Mouse (Mus musculus): Measurements from ENCODE around the gene Wfikkn1. TPM values are rescaled to one million over a fixed set of nuclear protein-coding genes. Genes with fewer than 3 reads are reported as not detected.

Gene Wfikkn1
- 0.55 and 0.60 TPM in 2 replicates for polyA plus RNA-seq (2015; fragmentation: Nextera tagmentation; extraction: Ambion mirVana)

- ATAC-seq (replicated peaks): no peak
- Histone ChIP-seq H3K27me3 (no peaks in the 10 kb centered on the region), H3K4me3 (no peak within 1 kb of the TSS), H3K9ac (replicated peaks) (no peak within 1 kb of the TSS), H3K36me3 (peaks cover 40% of the 10 kb centered on the region), H3K9me3 (no peaks in the 10 kb centered on the region), H3K4me2 (replicated peaks) (no peak within 1 kb of the TSS), H3K27ac (replicated peaks) (0 out of 2 replicates have a peak within 1 kb of the TSS, but pooled peaks have one; percentile 1), H3K4me1 (peaks cover 26% of the 10 kb centered on the region)
- WGBS: 28% methylated on average over 5 of the region's 5 CpGs
Observed at GRCm38 (mm10) chr17:25880196-25880910, at the start of gene Wfikkn1. Gene Wfikkn1 (minus strand): TSS chr17:25880858.

GRCm38 (mm10) chr17:25925348-25925747 is 44.7 kb upstream of the Wfikkn1 start:
- Histone ChIP-seq H3K4me1 (peaks cover 5% of the 10 kb centered on the region; the same call in 1 of the 2 replicates), H3K4me2 (replicated peaks) (no peak overlapping the region), H3K36me3 (peaks cover 11% of the 10 kb centered on the region), H3K4me3 (no peak overlapping the region), H3K27ac (replicated peaks) (no peak overlapping the region), H3K27me3 (no peaks in the 10 kb centered on the region), H3K9me3 (no peaks in the 10 kb centered on the region), H3K9ac (replicated peaks) (no peak overlapping the region)
- 83% methylated on average over 2 of the region's 2 CpGs for WGBS
- no peak for ATAC-seq (replicated peaks)

GRCm38 (mm10) chr17:25922120-25922519 is 41.5 kb upstream of the Wfikkn1 start:
- ATAC-seq (replicated peaks): no peak
- Histone ChIP-seq H3K9me3 (no peaks in the 10 kb centered on the region), H3K27me3 (no peaks in the 10 kb centered on the region), H3K9ac (replicated peaks) (no peak overlapping the region), H3K36me3 (0 out of 2 replicates have a peak, but pooled peaks cover 4% of the 10 kb centered on the region), H3K27ac (replicated peaks) (no peak overlapping the region), H3K4me1 (peaks cover 24% of the 10 kb centered on the region), H3K4me3 (no peak overlapping the region), H3K4me2 (replicated peaks) (no peak overlapping the region)
- 74% methylated on average over 5 of the region's 5 CpGs for WGBS

GRCm38 (mm10) chr17:25919786-25920642 is 39.4 kb upstream of the Wfikkn1 start:
- under 1% methylated on average over 40 of the region's 40 CpGs for WGBS

GRCm38 (mm10) chr17:25919144-25919785 is 38.6 kb upstream of the Wfikkn1 start, which contains the start of gene Rab40c:
Gene Rab40c (minus strand): TSS chr17:25919727.
- Histone ChIP-seq H3K36me3 (0 out of 2 replicates have a peak, but pooled peaks cover 6% of the 10 kb centered on the region), H3K9me3 (no peaks in the 10 kb centered on the region), H3K27me3 (no peaks in the 10 kb centered on the region), H3K27ac (replicated peaks) (peak within 1 kb of the TSS; percentile 96), H3K4me3 (peak within 1 kb of the TSS; percentile 97), H3K9ac (replicated peaks) (peak within 1 kb of the TSS; percentile 73), H3K4me2 (replicated peaks) (peak within 1 kb of the TSS; percentile 76), H3K4me1 (peaks cover 28% of the 10 kb centered on the region)
- WGBS: under 1% methylated on average over 65 of the region's 78 CpGs
- ATAC-seq (replicated peaks): peak; percentile 91

More at GRCm38 (mm10) chr17:25919786-25920642, 39.4 kb upstream of the Wfikkn1 start:
- H3K27me3 ChIP-seq: no peaks in the 10 kb centered on the region
- H3K9ac ChIP-seq (replicated peaks): peak overlapping the region; percentile 61
- peak; percentile 99 for ATAC-seq (replicated peaks)
- H3K9me3 ChIP-seq: no peaks in the 10 kb centered on the region
- H3K4me1 ChIP-seq: peaks cover 28% of the 10 kb centered on the region
- H3K36me3 ChIP-seq: 0 out of 2 replicates have a peak, but pooled peaks cover 6% of the 10 kb centered on the region
- peak overlapping the region; percentile 97 for H3K4me3 ChIP-seq
- peak overlapping the region; percentile 96 for H3K27ac ChIP-seq (replicated peaks)
- peak overlapping the region; percentile 63 for H3K4me2 ChIP-seq (replicated peaks)

- no peaks in the 10 kb centered on the region for H3K27me3 ChIP-seq
- 85% methylated on average over 9 of the region's 9 CpGs for WGBS
- peak overlapping the region; percentile 76 for H3K4me2 ChIP-seq (replicated peaks)
- peak overlapping the region; percentile 97 for H3K4me3 ChIP-seq
- H3K36me3 ChIP-seq: 0 out of 2 replicates have a peak, but pooled peaks cover 6% of the 10 kb centered on the region
- peak overlapping the region; percentile 73 for H3K9ac ChIP-seq (replicated peaks)
- H3K9me3 ChIP-seq: no peaks in the 10 kb centered on the region
- ATAC-seq (replicated peaks): no peak
- peaks cover 28% of the 10 kb centered on the region for H3K4me1 ChIP-seq
- no peak overlapping the region for H3K27ac ChIP-seq (replicated peaks)
Observed at GRCm38 (mm10) chr17:25918037-25918750, 37.5 kb upstream of the Wfikkn1 start.

- Histone ChIP-seq H3K4me1 (peaks cover 28% of the 10 kb centered on the region), H3K36me3 (0 out of 2 replicates have a peak, but pooled peaks cover 6% of the 10 kb centered on the region), H3K9me3 (no peaks in the 10 kb centered on the region), H3K4me3 (no peak overlapping the region), H3K27me3 (no peaks in the 10 kb centered on the region), H3K4me2 (replicated peaks) (no peak overlapping the region), H3K27ac (replicated peaks) (no peak overlapping the region), H3K9ac (replicated peaks) (no peak overlapping the region)
- WGBS: 82% methylated on average over 8 of the region's 8 CpGs
- no peak for ATAC-seq (replicated peaks)
Observed at GRCm38 (mm10) chr17:25916931-25917647, 36.4 kb upstream of the Wfikkn1 start.

- H3K27ac ChIP-seq (replicated peaks): no peak overlapping the region
- no peak overlapping the region for H3K4me3 ChIP-seq
- WGBS: 86% methylated on average over 4 of the region's 4 CpGs
- no peak overlapping the region for H3K4me2 ChIP-seq (replicated peaks)
- no peak for ATAC-seq (replicated peaks)
- H3K36me3 ChIP-seq: 0 out of 2 replicates have a peak, but pooled peaks cover 8% of the 10 kb centered on the region
- no peak overlapping the region for H3K9ac ChIP-seq (replicated peaks)
- no peaks in the 10 kb centered on the region for H3K27me3 ChIP-seq
- peaks cover 23% of the 10 kb centered on the region for H3K4me1 ChIP-seq
- H3K9me3 ChIP-seq: no peaks in the 10 kb centered on the region
Observed at GRCm38 (mm10) chr17:25914295-25914694, 33.6 kb upstream of the Wfikkn1 start.

GRCm38 (mm10) chr17:25913877-25914275 is 33.2 kb upstream of the Wfikkn1 start:
- H3K9me3 ChIP-seq: no peaks in the 10 kb centered on the region
- WGBS: 86% methylated on average over 1 of the region's 1 CpGs
- H3K4me1 ChIP-seq: peaks cover 22% of the 10 kb centered on the region
- H3K4me3 ChIP-seq: no peak overlapping the region
- H3K27ac ChIP-seq (replicated peaks): no peak overlapping the region
- H3K9ac ChIP-seq (replicated peaks): no peak overlapping the region
- no peak overlapping the region for H3K4me2 ChIP-seq (replicated peaks)
- ATAC-seq (replicated peaks): no peak
- H3K36me3 ChIP-seq: 0 out of 2 replicates have a peak, but pooled peaks cover 8% of the 10 kb centered on the region
- no peaks in the 10 kb centered on the region for H3K27me3 ChIP-seq

- WGBS: 93% methylated on average over 14 of the region's 14 CpGs
- Histone ChIP-seq H3K4me3 (no peak overlapping the region), H3K36me3 (0 out of 2 replicates have a peak, but pooled peaks cover 8% of the 10 kb centered on the region), H3K27me3 (no peaks in the 10 kb centered on the region), H3K27ac (replicated peaks) (no peak overlapping the region), H3K4me2 (replicated peaks) (no peak overlapping the region), H3K4me1 (peaks cover 16% of the 10 kb centered on the region), H3K9ac (replicated peaks) (no peak overlapping the region), H3K9me3 (no peaks in the 10 kb centered on the region)
- no peak for ATAC-seq (replicated peaks)
Observed at GRCm38 (mm10) chr17:25913186-25913876, 32.7 kb upstream of the Wfikkn1 start.

Data from forebrain, embryonic 15.5 days (tissue).